Mouse (Mus musculus) adipose tissue, adult 10 weeks (tissue): Measurements from ENCODE around the gene Prss8. TPM values are rescaled to one million over a fixed set of nuclear protein-coding genes. Genes with fewer than 3 reads are reported as not detected.

Source experiments
- polyA plus RNA-seq: library from polyadenylated mRNA; stranded (reverse); fragments of 350-450 nt; fragmentation: Illumina TruSeq; extraction: RNeasy Lipid Tissue Mini Kit (QIAGEN cat#74804); gene quantifications from one replicate; pipeline ENCODE4 v1.2.3, GENCODE M21; 2014; ENCODE audit warnings: low read depth, low replicate concordance

Gene Prss8
- 46.6 TPM for polyA plus RNA-seq

DNA sequence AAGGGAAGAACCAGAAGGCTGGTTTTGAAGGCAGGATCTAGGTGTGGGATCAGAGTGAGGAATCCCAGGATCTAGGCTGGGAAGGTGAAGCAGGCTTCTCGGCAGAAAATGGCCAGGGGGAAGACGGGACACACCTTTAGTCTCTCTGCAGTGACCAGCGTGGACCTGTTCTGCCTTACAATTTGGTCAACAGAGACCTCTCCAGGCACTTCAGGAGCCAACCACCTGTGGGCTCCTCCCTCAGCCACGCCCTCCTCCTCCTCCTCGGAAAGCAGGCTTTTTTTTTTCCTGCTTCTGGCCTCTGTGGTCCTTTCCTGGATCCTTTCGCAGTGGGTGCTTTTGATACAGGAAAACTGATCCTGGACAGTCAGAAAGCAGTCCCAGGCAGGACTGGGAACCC is at the start of gene Prss8:
TSS of gene Prss8 (minus strand) at position 182 of the 400 bp plus-strand sequence.

DNA sequence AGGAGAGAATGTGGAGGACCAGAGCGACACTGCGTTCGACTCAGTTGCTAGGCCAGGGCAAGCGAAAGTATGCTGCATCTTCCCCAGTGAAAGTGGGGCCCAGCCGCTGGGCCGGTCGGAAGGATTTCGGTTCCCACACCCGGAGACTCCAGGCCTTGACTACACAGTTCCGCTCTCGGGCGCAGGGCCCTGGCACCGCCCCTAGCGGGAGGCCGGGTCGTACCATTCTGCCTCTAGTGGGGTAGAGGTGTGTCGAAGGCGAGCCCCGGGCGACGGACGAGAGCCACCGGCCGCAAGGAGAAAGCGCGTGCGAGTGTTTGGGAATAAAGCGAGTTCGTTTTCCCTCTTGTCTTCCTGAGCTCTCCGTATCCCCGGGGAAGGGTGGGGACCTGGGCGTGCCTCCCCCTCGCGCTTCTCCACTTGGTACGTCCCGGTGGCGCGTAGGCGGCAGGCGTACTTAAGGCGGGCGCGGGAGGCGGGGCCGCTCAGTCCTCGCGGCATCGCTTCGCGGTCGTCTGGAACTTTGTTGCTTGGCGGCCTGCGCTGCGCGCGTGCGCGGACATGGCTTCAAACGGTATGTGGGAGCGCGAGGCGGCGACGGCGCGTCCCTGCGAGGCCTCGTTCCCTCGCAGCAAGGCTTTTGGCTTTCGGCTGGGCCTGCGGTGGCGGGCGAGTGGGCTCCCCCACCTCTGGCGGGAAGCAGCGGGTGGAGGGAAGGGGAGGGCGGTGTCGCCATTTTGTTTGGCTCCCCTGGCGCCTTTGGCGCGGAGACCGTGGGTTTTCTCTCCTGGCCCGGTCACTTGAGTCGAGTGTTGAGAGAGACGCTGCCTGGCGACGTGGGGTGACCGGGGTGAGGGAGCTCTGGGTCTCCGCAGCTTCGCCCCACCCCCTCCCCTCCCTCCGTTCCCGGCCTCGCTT is 37.4 kb upstream of the Prss8 start, which contains the start of gene Fus:
TSS of gene Fus (plus strand) at position 454 of the 918 bp plus-strand sequence.

DNA sequence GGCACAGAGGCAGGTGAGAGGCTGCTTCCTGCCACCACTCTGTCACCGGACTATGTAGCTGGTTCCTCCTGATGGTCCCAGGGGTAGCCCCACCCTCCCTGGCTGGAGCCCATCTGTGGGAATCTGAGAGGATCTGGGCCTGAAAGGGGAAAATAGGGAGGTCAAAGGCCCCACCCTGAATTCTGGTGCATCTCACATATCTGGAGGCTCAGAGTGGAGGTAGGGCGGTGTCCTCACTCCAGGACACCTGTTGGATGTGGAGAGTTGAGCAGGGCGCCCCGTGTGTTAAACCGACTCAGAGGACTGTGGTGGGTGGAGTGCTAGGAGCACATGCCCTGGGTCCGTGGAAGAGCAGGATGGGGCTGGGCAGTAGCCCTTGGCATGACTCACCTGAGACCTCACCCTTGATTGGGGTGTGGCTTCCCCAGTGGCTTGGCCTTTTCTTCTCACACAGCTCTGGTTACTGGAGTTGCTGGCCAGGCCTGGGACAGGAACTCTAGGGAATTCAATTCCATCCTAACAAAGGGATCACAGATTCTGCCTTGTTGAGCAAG is 16.6 kb upstream of the Prss8 start, which contains the start of gene Prss36:
TSS of gene Prss36 (minus strand) at position 256 of the 554 bp plus-strand sequence.

DNA sequence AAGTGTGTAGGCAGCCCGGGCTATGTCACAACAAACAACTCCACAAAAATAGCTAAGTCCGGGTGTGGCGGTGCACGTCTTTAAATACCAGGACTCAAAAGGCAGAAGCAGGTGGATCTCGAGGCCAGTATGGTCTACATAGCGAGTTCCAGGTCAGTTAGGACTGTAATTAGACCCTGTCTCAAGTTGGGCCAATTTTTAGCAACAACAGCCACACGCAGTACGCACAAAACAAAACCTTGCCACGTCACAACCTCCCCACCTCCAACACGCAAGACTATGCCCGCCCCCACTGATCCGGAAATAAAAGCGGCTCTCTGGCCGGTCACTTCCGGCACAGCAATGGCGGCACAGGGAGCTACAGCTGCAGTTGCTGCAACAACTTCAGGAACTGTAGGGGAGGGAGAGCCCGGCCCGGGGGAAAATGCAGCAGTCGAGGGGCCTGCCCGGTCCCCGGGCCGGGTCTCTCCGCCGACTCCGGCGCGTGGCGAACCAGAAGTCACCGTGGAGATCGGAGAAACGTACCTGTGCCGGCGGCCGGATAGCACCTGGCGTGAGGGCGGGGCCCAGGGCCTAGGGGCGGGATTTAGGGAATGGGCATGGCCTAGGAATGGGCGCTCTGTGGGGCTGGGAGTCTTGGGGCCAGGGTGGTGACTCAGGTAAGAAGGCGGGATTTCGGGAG is 17.6 kb downstream of the Prss8 start, which contains the start of gene Kat8:
TSS of gene Kat8 (plus strand) at position 327 of the 682 bp plus-strand sequence.

DNA sequence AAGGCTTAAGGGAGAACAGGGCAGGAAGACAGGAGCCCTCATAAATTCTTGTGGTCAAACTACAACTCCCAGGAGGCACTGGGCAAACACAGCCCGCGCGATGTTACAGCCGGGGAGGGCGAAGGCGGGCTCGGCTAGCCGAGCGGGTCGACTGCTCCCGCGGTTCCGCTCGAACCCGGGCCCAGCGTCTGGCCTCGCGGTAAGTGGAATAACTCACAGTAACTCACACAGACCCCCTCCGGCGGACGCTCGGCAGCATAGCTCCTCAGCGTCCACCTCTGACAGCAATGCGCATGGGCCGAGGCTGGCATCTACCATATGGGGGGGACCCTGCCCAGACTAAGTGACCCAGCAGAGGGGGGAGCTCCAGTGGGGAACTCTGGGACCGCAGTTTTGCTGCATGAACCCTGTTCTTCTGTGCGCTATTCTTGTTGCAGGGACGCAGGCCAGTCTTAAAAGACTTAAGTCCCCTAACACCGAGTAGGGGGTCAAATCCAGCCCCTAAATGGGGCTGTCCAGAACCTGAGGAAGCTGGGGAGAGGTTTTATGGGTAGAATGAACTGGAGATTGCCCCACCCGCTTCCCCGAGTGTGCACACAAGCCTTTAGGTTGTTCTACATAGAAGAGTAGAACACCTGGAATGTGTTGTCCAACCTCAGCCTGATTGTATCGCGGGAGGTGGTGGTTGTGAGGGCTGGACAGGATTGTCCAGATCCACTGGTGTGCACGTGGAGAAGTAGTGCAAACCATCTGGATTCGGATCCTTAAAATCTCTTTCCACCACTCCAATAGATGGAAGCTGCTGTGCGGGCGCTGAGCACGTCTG is 25.7 kb downstream of the Prss8 start, which contains the start of gene Bckdk:
TSS of gene Bckdk (plus strand) at position 112 of the 826 bp plus-strand sequence.

DNA sequence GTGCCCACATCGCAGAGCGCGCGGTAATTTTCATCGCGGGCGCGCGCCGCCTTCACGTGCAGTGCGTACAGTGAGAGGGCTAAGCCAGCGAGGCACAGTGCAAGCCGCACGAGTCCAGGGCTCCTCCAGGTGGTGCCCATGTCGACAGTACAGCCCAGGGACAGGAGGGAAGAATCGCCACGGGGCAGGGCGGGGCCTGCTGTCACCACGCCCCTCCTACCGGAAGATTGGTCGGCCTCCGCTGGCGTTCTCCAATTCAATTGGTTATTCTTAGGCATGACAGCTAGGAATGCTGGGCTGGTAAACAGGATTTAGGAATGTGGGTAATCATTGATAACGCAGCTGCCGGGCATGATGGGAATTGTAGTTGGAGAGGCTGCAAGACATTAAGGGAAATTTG is 34.5 kb downstream of the Prss8 start, which contains the start of the genes Gm21974 and Vkorc1:
TSS of gene Gm21974 (minus strand) at position 13 of the 400 bp plus-strand sequence.
TSS of gene Vkorc1 (minus strand) at position 176 of the 400 bp plus-strand sequence.

DNA sequence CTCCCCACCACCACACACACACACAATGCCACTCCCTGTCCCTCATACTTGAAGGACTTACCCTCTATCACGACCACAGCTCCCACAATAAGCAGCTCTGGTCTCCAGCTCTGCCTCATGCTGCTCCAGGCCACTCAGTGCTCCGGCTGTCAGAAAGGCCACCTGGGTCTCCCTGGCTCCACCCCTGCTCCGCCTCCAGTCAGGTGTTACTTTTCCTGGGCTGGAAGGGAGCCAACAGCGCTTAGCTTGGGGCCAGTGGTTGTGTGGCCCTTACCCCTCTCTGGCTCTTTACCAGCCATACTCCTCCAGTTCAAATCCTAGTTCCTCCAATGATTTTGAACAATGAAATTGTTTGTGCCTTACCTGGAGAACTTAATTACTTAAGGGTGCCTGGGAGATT is 39.1 kb downstream of the Prss8 start, which contains the start of gene Prss53:
TSS of gene Prss53 (minus strand) at position 173 of the 400 bp plus-strand sequence.

DNA sequence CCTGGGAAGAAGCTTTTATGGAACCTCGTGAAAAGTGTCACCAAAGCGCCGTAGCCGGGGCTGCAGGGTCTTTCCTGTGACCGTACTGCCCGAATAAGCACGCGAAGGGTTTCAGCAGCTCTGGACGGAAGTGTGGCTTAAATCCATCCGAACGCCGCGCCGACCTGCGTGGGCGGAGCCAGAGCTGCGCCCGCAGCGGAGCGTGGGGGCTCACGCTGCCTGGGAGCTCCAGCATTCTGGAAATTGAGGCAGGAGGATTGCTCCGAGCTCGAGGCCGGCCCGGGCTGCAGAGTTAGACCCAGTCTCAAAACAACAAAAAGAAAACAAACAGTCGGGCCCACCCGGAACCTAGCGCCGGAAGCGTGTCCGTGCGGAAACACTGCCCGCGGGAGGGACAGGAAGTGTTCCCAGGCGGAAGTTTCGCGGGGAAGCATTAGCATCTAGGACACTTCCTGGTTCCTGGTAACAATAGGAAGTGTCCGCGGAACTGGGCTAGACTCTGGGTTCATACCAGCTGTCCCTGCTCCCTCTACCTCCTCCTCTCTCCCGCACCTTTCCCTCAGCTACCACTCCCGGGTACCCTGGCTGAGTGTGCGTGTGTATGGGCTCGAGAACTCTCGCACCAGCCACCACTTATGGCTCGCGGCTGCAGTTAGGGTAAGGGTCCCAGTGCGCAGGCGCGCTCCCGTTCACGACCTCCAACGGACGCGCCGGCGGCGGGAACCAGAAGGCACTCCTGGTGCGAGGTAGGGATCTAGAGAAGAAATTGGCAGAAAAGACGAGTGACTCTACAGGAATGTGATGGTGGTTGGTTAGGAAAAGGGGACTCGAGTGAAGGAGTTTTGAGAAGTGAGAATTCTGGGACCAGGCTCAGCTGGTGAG is 53.2 kb downstream of the Prss8 start, which contains the start of gene Zfp668:
TSS of gene Zfp668 (minus strand) at position 362 of the 882 bp plus-strand sequence.

DNA sequence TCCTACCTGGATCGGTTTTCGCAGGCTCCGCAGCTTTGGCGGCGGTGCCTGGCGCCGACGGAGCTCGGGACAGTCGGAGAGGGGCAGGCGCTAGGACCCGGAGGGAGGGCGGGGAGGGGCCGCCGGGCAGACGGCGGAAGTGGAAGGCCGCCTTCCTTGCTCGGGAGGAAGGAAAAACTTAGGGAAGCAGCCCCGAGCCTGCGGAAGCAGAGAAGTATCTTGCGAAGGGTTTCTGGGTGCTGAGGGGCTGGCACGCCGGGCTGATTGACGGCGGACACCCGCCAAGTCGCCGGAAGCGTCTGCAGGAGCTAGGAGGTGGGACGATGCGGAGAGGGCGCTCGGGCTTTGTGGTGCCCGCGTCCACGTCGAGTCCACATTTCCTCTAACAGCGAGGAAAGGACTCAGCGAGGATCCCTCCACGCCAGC is 53.9 kb downstream of the Prss8 start, which contains the start of gene Zfp646:
TSS of gene Zfp646 (plus strand) at position 181 of the 426 bp plus-strand sequence.

Other genes starting within 250 kb of the Prss8 start
- gene Bcl7c, start 221.2 kb downstream of the Prss8 start, polyA plus RNA-seq = 26.6 TPM
- 11.1 TPM for gene Ctf1, start 217.4 kb downstream of the Prss8 start, polyA plus RNA-seq
- gene Ctf2, start 197.9 kb downstream of the Prss8 start, polyA plus RNA-seq = not detected
- 20.0 TPM for gene Fbxl19, start 185.6 kb downstream of the Prss8 start, polyA plus RNA-seq
- gene Orai3, start 160.3 kb downstream of the Prss8 start, polyA plus RNA-seq = 28.1 TPM
- gene Setd1a, start 153.4 kb downstream of the Prss8 start, polyA plus RNA-seq = 21.7 TPM
- not detected for gene Gm49388, start 144.5 kb downstream of the Prss8 start, polyA plus RNA-seq
- 98.2 TPM for gene Hsd3b7, start 129.5 kb downstream of the Prss8 start, polyA plus RNA-seq
- gene Stx4a, start 105.8 kb downstream of the Prss8 start, polyA plus RNA-seq = 96.8 TPM
- gene Stx1b, start 105.6 kb downstream of the Prss8 start, polyA plus RNA-seq = 20.3 TPM
- 22.6 TPM for gene Zfp646, start 53.9 kb downstream of the Prss8 start, polyA plus RNA-seq
- gene Zfp668, start 53.3 kb downstream of the Prss8 start, polyA plus RNA-seq = 4.7 TPM
- 1.4 TPM for gene Prss53, start 39.1 kb downstream of the Prss8 start, polyA plus RNA-seq
- not detected for gene Gm21974, start 34.6 kb downstream of the Prss8 start, polyA plus RNA-seq
- gene Vkorc1, start 34.5 kb downstream of the Prss8 start, polyA plus RNA-seq = 119 TPM
- 67.6 TPM for gene Bckdk, start 26.0 kb downstream of the Prss8 start, polyA plus RNA-seq
- 28.2 TPM for gene Kat8, start 17.6 kb downstream of the Prss8 start, polyA plus RNA-seq
- 15.2 TPM for gene Prss36, start 16.6 kb upstream of the Prss8 start, polyA plus RNA-seq
- gene Fus, start 37.4 kb upstream of the Prss8 start, polyA plus RNA-seq = 459 TPM
- 32.7 TPM for gene Pycard, start 63.8 kb upstream of the Prss8 start, polyA plus RNA-seq
- gene Trim72, start 73.8 kb upstream of the Prss8 start, polyA plus RNA-seq = 0.87 TPM
- 13.7 TPM for gene Itgam, start 132.5 kb upstream of the Prss8 start, polyA plus RNA-seq
- gene Gm49368, start 132.6 kb upstream of the Prss8 start, polyA plus RNA-seq = 0.06 TPM
- 3.2 TPM for gene Itgax, start 199.4 kb upstream of the Prss8 start, polyA plus RNA-seq
- 0.22 TPM for gene Itgad, start 224.3 kb upstream of the Prss8 start, polyA plus RNA-seq